Mouse (Mus musculus) liver, adult (tissue): ENCODE results near the gene Cry1.

ENCODE experiments used
- GATA4 ChIP-seq: IDR thresholded peaks from 2 replicates; pipeline ENCODE4 v1.6.1; 2014; ENCODE audit warnings: mild to moderate bottlenecking, low read length; ENCODE audit not compliant: insufficient replicate concordance

Cry1 gene

GRCm38 (mm10) chr10:85114409-85114808, 70.5 kb downstream of the Cry1 start:
- TF ChIP-seq GATA4 = no peak

GRCm38 (mm10) chr10:85103085-85103885, 81.6 kb downstream of the Cry1 start:
- TF ChIP-seq GATA4 = no peak

GRCm38 (mm10) chr10:85102247-85103084, 82.4 kb downstream of the Cry1 start, which contains the start of the genes Fhl4 and Tmem263:
Fhl4 (minus strand) TSS chr10:85102495.
Tmem263 (plus strand) TSS chr10:85102627.
- no peak for TF ChIP-seq GATA4

GRCm38 (mm10) chr10:85101841-85102240, 83.0 kb downstream of the Cry1 start:
- TF ChIP-seq GATA4 = no peak
